Mouse (Mus musculus): Measurements from ENCODE around the gene E2f3. TPM values are rescaled to one million over a fixed set of nuclear protein-coding genes. Genes with fewer than 3 reads are reported as not detected.

E2f3 gene
- polyA plus RNA-seq, 1 experiment from 2014 or later = 5.4 TPM

DNA sequence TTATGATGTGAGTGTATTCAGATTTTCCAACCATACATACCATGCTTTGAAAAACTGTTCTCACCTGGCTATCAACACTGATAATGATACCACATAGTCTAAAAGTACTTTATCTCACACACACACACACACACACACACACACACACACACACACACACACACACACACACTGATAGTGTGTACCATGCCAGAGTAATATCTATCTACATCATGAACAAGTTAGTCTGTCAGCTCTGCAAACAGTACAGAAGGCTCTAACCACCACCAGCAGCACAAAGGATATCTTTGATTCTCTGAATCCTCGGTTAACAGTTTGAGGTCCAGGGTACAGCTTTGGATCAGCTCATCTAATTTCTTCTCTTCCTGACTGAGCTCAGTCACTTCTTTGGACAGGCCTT lies 69.3 kb downstream of the E2f3 start:
- 44% methylated on average over 1 of the region's 1 CpGs for WGBS (ENCODE audit: insufficient replicate concordance)

DNA sequence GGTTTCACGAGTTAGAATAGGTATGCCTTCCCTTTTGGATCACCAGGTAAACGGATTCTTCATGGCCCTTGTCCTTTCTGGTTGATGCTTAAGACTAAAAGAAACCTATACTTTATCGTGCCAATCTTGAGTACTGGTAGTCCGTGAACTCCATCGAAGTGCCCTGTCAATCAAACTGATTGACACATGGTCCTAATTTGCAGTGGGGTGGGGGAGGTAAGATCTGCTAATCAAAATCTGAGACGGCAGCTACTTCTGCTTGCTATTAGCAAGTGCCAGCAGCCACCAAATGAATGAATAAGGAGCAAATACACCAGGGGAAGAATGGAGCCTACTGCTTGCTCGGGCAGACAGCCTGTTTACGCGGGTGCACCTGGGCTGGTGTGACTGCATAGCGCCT lies 72.3 kb downstream of the E2f3 start:
- ATAC-seq (ENCODE audit: low read depth) (no peak), DNase-seq (no peak)
- Histone ChIP-seq H3K4me3 (replicated peaks) (no peak overlapping the region), H3K4me2 (no peak overlapping the region), H3K9me3 (replicated peaks) (no peaks in the 10 kb centered on the region), H3K27me3 (no peaks in the 10 kb centered on the region), H3K4me1 (replicated peaks) (no peaks in the 10 kb centered on the region), H3K9ac (no peak overlapping the region), H3K27ac (no peak overlapping the region), H3K36me3 (peaks cover 94% of the 10 kb centered on the region)
- WGBS (ENCODE audit: insufficient replicate concordance) = 80% methylated on average over 10 of the region's 10 CpGs

More for the DNA sequence above, 69.3 kb downstream of the E2f3 start:
- Histone ChIP-seq H3K27ac (no peak overlapping the region), H3K4me2 (no peak overlapping the region), H3K4me1 (replicated peaks) (no peaks in the 10 kb centered on the region), H3K4me3 (replicated peaks) (no peak overlapping the region), H3K9ac (no peak overlapping the region), H3K9me3 (replicated peaks) (no peaks in the 10 kb centered on the region), H3K36me3 (peaks cover 82% of the 10 kb centered on the region), H3K27me3 (no peaks in the 10 kb centered on the region)
- no peak for ATAC-seq (ENCODE audit: low read depth)
- no peak for DNase-seq

DNA sequence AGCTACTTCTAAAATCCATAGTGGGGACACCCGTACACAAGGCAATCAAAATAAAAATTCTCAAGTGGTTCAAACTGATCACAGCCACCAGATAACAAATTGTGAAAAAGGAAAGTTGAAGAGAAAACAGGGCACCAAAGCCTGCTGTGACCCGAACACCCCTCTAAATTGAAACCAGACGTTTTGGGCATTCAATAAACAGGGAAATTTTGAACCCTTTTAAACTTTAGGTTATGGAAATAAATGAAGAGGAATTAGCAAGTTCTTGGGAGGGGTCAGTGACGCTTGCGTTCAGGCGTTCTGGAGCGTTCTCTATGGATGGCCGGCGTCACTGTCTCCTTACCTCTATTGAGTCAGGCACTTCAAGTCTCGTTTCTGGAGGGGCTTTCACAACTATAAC lies 72.8 kb downstream of the E2f3 start:
- Histone ChIP-seq H3K36me3 (peaks cover 94% of the 10 kb centered on the region), H3K27ac (no peak overlapping the region), H3K4me1 (replicated peaks) (no peaks in the 10 kb centered on the region), H3K4me3 (replicated peaks) (no peak overlapping the region), H3K9ac (no peak overlapping the region), H3K27me3 (no peaks in the 10 kb centered on the region), H3K9me3 (replicated peaks) (no peaks in the 10 kb centered on the region), H3K4me2 (no peak overlapping the region)
- no peak for ATAC-seq (ENCODE audit: low read depth)
- no peak for DNase-seq
- 83% methylated on average over 10 of the region's 10 CpGs for WGBS (ENCODE audit: insufficient replicate concordance)

DNA sequence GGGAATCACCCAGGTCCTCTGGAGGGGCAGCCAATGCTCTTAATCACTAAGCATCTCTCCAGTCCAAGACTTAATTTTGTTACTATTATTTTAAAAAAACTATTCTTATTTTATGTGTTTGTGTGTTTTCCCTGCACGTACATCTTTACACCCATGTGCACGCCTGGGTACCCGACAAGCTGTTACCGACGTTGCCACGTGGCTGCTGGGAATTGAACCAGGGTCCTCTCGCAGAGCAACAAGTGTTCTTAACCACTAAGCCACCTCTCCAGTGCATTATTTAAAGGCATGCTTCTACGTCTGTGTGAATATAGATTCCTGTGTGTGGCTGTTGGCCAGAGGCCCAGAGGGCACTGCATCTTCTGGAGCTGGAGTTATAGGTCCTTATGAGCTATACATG lies 73.6 kb downstream of the E2f3 start:
- no peaks in the 10 kb centered on the region for H3K9me3 ChIP-seq (replicated peaks)
- peaks cover 94% of the 10 kb centered on the region for H3K36me3 ChIP-seq
- no peak for ATAC-seq (ENCODE audit: low read depth)
- H3K4me1 ChIP-seq (replicated peaks) = no peaks in the 10 kb centered on the region
- no peak overlapping the region for H3K27ac ChIP-seq
- H3K4me2 ChIP-seq = no peak overlapping the region
- no peak overlapping the region for H3K9ac ChIP-seq
- H3K4me3 ChIP-seq (replicated peaks) = no peak overlapping the region
- 86% methylated on average over 8 of the region's 8 CpGs for WGBS (ENCODE audit: insufficient replicate concordance)
- H3K27me3 ChIP-seq = no peaks in the 10 kb centered on the region
- no peak for DNase-seq

DNA sequence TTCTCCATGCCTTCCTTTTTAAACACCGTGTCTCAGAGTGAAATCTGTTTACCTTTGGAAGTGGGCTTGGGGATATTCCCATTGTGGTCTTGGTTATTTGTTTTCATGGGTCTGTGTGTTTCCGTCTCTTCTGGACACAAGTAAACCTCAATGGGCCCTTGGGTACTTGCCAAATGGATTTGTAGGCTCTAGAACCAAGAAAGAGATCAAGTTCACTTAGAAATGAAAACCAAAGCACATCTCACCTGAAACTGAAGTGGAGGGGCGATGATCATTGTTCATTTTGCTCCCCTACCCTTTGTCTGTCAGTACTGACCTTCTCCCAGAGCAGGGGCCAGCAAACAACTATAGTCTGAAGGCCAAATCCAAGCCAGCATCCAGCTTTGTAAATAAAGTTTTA lies 74.7 kb downstream of the E2f3 start:
- whole genome bisulfite sequencing (ENCODE audit: insufficient replicate concordance) = 81% methylated on average over 3 of the region's 3 CpGs
- Histone ChIP-seq H3K27me3 (no peaks in the 10 kb centered on the region), H3K4me1 (replicated peaks) (no peaks in the 10 kb centered on the region), H3K4me3 (replicated peaks) (no peak overlapping the region), H3K36me3 (peaks cover 91% of the 10 kb centered on the region), H3K4me2 (no peak overlapping the region), H3K27ac (no peak overlapping the region), H3K9me3 (replicated peaks) (no peaks in the 10 kb centered on the region), H3K9ac (no peak overlapping the region)
- DNase-seq = no peak
- no peak for ATAC-seq (ENCODE audit: low read depth)

DNA sequence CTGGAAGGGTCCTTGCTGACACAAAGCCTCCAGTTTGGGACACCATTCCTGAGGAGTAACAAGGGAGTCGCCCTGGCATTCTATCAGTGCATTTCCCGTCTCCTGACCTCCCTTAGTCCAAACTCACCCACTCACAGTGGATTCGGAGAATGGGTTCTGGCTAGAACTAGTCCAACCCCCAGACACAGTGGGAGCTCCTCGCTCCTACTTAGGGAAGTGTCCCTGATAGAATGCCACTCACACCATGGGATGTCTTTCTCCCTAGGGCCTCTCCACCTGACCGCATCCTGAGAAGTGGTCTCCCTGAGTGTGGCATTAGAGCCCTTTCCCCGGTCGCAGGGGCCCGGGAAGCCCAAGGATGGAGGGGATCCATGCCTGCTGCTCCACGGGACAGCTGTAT lies 77.4 kb downstream of the E2f3 start:
- H3K4me2 ChIP-seq = no peak overlapping the region
- peaks cover 73% of the 10 kb centered on the region for H3K36me3 ChIP-seq
- 88% methylated on average over 9 of the region's 9 CpGs for WGBS (ENCODE audit: insufficient replicate concordance)
- no peaks in the 10 kb centered on the region for H3K9me3 ChIP-seq (replicated peaks)
- DNase-seq = no peak
- H3K27ac ChIP-seq = no peak overlapping the region
- H3K9ac ChIP-seq = no peak overlapping the region
- H3K4me1 ChIP-seq (replicated peaks) = no peaks in the 10 kb centered on the region
- no peak for ATAC-seq (ENCODE audit: low read depth)
- H3K4me3 ChIP-seq (replicated peaks) = no peak overlapping the region
- H3K27me3 ChIP-seq = no peaks in the 10 kb centered on the region

DNA sequence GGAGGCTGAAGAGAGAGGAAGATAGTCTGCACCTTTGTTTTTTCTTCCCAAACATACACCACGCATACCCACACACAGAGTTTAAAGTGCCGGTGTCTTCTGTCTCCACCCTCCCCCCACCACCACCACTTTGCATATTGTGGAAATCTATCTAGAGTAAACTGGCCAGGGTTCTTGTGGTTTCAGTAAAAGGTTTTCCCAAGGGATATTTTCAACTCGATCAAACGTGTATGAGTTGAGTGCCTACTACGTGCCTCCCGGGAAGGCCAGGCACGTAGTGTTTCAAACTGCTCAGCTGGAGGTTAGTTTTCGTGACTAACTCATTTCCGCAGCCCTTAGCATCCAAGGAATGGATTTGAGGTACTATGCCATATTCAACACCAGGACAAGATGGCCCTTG lies 77.9 kb downstream of the E2f3 start:
- Histone ChIP-seq H3K9me3 (replicated peaks) (no peaks in the 10 kb centered on the region), H3K9ac (no peak overlapping the region), H3K4me1 (replicated peaks) (no peaks in the 10 kb centered on the region), H3K4me2 (no peak overlapping the region), H3K27ac (no peak overlapping the region), H3K27me3 (no peaks in the 10 kb centered on the region), H3K36me3 (peaks cover 69% of the 10 kb centered on the region), H3K4me3 (replicated peaks) (no peak overlapping the region)
- ATAC-seq (ENCODE audit: low read depth) (no peak), DNase-seq (no peak)
- 86% methylated on average over 9 of the region's 9 CpGs for WGBS (ENCODE audit: insufficient replicate concordance)

DNA sequence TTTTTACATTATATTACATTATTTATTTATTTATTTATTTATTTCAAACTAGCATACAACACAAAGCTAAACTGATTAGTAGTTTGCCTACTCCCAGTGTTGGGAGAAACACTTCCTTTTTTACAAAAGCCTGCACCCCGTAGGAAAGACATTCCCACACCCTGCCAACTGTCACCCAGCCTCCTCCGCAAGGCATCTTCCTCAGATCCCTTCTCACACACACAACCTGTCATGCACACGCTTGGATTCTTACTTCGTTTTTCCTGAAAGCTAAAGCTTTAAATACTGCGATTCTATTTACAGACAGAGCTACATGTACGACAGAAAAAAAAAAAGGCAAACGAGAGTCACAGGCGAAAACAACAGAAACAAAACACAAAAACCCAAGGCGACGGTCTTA lies 79.1 kb downstream of the E2f3 start:
- Histone ChIP-seq H3K4me1 (replicated peaks) (no peaks in the 10 kb centered on the region), H3K27me3 (no peaks in the 10 kb centered on the region), H3K4me3 (replicated peaks) (no peak overlapping the region), H3K9me3 (replicated peaks) (no peaks in the 10 kb centered on the region), H3K9ac (no peak overlapping the region), H3K4me2 (no peak overlapping the region), H3K27ac (no peak overlapping the region), H3K36me3 (peaks cover 57% of the 10 kb centered on the region)
- ATAC-seq (ENCODE audit: low read depth) = no peak
- WGBS (ENCODE audit: insufficient replicate concordance) = 87% methylated on average over 10 of the region's 10 CpGs
- DNase-seq = no peak

DNA sequence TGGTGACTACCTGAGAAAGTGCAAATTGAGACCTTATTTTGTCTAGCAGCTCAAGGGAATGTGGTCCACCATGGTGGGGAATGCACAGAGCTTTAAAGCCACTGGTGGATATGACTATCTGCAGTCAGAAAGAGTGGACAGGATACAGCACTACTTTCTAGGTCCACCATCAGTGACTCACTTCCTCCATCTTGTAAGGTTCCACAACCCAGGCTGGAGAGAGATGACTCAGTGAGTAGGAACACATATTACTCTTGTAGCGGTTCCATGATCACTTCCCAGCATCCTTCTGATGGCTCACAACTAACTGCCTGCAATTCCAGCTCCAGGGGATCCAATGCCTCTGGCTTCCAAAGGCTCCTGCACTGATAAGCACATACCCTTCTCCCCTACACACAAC lies 82.5 kb downstream of the E2f3 start:
- no peaks in the 10 kb centered on the region for H3K27me3 ChIP-seq
- H3K9me3 ChIP-seq (replicated peaks) = no peaks in the 10 kb centered on the region
- no peaks in the 10 kb centered on the region for H3K4me1 ChIP-seq (replicated peaks)
- ATAC-seq (ENCODE audit: low read depth) (no peak), DNase-seq (no peak)
- no peak overlapping the region for H3K9ac ChIP-seq
- H3K4me2 ChIP-seq = no peak overlapping the region
- no peak overlapping the region for H3K4me3 ChIP-seq (replicated peaks)
- H3K27ac ChIP-seq = no peak overlapping the region
- WGBS (ENCODE audit: insufficient replicate concordance) = 75% methylated on average over 1 of the region's 1 CpGs
- peaks cover 26% of the 10 kb centered on the region for H3K36me3 ChIP-seq

DNA sequence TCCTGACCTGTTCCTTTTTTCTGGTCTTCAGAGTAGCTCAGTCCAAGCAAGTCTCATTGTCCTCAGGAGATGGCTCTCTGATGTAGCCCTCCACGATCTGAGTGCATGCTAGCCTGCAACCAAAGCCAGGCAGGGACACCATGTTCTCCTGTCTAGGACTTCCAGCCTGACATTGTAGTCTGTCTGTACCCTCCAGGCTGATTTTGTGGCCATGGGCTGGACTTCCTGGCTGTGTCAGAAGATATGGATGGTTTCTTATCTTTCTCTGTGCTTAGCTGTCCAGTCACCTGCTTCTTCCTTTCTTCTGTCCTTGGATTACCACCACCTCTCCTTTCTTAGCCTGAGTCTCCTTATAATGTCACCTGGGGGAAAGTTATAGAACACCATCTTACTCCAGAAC lies 83.2 kb downstream of the E2f3 start:
- Histone ChIP-seq H3K9me3 (replicated peaks) (peaks cover 3% of the 10 kb centered on the region), H3K27me3 (no peaks in the 10 kb centered on the region), H3K4me1 (replicated peaks) (no peaks in the 10 kb centered on the region), H3K27ac (no peak overlapping the region), H3K9ac (no peak overlapping the region), H3K4me2 (no peak overlapping the region), H3K4me3 (replicated peaks) (no peak overlapping the region), H3K36me3 (peaks cover 19% of the 10 kb centered on the region)
- ATAC-seq (ENCODE audit: low read depth) = no peak
- no peak for DNase-seq
- 74% methylated on average over 1 of the region's 1 CpGs for WGBS (ENCODE audit: insufficient replicate concordance)

DNA sequence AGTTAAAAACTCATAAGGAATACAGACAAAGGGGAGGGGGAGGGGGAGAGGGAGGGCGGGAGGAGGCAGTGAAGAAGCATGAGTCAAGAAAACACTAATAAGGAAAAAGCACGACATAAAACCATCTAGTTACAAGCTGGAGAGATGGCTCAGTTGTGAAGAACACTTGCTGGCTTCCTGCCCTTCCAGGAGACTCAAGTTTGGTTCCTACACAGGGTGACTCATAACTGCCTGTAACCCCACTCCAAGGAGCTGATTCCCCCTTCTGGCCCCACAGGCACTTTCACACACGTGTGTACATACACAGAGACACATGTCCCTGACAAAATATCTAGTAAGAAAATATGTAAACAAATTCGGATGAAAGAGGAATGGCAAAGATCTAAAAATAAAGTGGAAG lies 84.2 kb downstream of the E2f3 start:
- no peak for ATAC-seq (ENCODE audit: low read depth)
- Histone ChIP-seq H3K9me3 (replicated peaks) (peaks cover 6% of the 10 kb centered on the region), H3K4me1 (replicated peaks) (no peaks in the 10 kb centered on the region), H3K27me3 (no peaks in the 10 kb centered on the region), H3K4me2 (no peak overlapping the region), H3K27ac (no peak overlapping the region), H3K9ac (no peak overlapping the region), H3K4me3 (replicated peaks) (no peak overlapping the region), H3K36me3 (peaks cover 9% of the 10 kb centered on the region)
- 54% methylated on average over 4 of the region's 4 CpGs for WGBS (ENCODE audit: insufficient replicate concordance)
- DNase-seq = no peak

DNA sequence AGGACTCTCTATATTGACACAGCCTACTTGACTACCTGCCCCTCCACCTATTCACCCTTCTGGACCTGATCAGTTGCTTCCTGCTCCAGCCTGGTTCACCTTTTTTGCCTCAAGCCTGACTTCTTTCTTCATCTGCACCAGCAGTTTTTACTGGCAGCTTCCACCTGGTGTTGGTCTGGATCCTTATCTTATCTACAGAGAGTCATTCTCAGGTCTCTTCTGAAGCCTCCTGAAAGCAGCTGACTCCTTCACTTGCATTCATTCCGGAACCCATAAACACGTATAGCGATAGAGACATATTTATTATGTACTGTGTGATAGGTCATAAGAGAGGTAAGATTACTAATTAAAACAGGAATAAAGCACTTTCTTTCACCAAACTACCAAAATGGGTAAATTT lies 119.1 kb downstream of the E2f3 start:
- Histone ChIP-seq H3K9me3 (replicated peaks) (no peaks in the 10 kb centered on the region), H3K4me1 (replicated peaks) (no peaks in the 10 kb centered on the region), H3K4me3 (replicated peaks) (no peak overlapping the region), H3K36me3 (no peaks in the 10 kb centered on the region), H3K27ac (no peak overlapping the region), H3K4me2 (no peak overlapping the region), H3K9ac (no peak overlapping the region), H3K27me3 (no peaks in the 10 kb centered on the region)
- DNase-seq (no peak), ATAC-seq (ENCODE audit: low read depth) (no peak)
- 82% methylated on average over 3 of the region's 3 CpGs for WGBS (ENCODE audit: insufficient replicate concordance)

DNA sequence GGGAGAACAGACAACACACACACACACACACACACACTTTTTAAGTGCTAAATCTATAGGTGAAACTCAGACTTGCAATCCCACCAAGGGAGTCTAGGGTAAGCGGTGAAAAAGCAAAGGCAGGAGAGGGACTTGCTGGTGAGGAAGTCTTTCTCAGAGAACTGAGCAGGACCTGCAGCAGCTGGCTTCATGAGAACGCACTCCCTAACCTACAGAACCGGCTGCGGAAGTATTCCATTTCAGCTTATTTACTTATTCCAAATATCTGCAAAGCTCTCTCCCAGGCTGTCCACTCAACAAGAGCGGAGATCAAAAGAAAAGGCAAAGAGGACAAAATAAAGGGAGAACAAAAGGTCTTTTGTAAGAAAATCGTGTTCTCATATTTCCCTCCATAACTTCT lies 121.5 kb downstream of the E2f3 start:
- Histone ChIP-seq H3K36me3 (no peaks in the 10 kb centered on the region), H3K27me3 (no peaks in the 10 kb centered on the region), H3K4me1 (replicated peaks) (no peaks in the 10 kb centered on the region), H3K27ac (no peak overlapping the region), H3K9ac (no peak overlapping the region), H3K4me3 (replicated peaks) (no peak overlapping the region), H3K4me2 (no peak overlapping the region), H3K9me3 (replicated peaks) (no peaks in the 10 kb centered on the region)
- no peak for DNase-seq
- ATAC-seq (ENCODE audit: low read depth) = no peak
- 68% methylated on average over 6 of the region's 6 CpGs for WGBS (ENCODE audit: insufficient replicate concordance)

Measured in liver, embryonic 13.5 days (tissue).